Mouse (Mus musculus) ES-E14 (cell line): Measurements from ENCODE around the gene Siah1a.

Experiments used
- CHD2 ChIP-seq: IDR thresholded peaks from 2 replicates; pipeline ENCODE4 v1.6.1; 2014; ENCODE audit warnings: mild to moderate bottlenecking, low read depth, low read length, inconsistent platforms
- HCFC1 ChIP-seq: IDR thresholded peaks from 2 replicates; pipeline ENCODE4 v1.6.1; 2012; ENCODE audit warnings: low read length, inconsistent platforms, borderline replicate concordance; ENCODE audit not compliant: insufficient read depth
- MAFK ChIP-seq: IDR thresholded peaks from 2 replicates; pipeline ENCODE4 v1.6.1; 2014; ENCODE audit warnings: mild to moderate bottlenecking, low read depth, low read length, inconsistent platforms; ENCODE audit not compliant: insufficient read depth

DNA sequence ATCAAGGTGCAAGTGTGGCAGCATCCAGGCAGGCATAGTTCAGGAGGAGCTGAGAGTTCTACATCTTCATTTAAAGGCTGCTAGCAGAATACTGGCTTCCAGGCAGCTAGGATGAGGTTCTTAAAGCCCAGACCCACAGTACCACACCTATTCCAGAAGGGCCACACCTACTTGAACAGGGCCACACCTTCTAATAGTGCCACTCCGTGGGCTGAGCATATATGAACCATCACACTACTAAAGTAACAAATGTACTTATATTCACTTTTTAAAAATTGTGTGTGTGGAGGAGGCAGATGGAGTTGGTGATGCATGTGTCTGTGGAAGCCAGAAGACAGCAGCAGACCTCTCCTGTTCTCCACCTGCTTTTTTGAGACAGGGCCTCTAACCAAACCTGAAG is 51.7 kb downstream of the Siah1a start:
- TF ChIP-seq CHD2, result no peak
- no peak for TF ChIP-seq MAFK
- TF ChIP-seq HCFC1, result no peak
